Mouse (Mus musculus) liver, embryonic 13.5 days (tissue): Measurements from ENCODE around the gene Trp53tg5. TPM values are rescaled to one million over a fixed set of nuclear protein-coding genes. Genes with fewer than 3 reads are reported as not detected.

Source experiments
- ATAC-seq: fragments of 200-750 bp; cut with Nextera tagmentation; 2 replicates; pipeline ENCODE4 v1.8.0; 2017; ENCODE audit warnings: low read depth, mild to moderate bottlenecking, moderate number of reproducible peaks, moderate library complexity
- DNase-seq: peaks from one replicate; pipeline ENCODE4 v3.0.0; 2022
- H3K27ac ChIP-seq: fragments of 300-500 bp; sonication (generic); 2 replicates; pipeline ENCODE4 v1.5.1; 2015; ENCODE audit warnings: moderate library complexity, mild to moderate bottlenecking, inconsistent platforms
- H3K27me3 ChIP-seq: fragments of 300-500 bp; sonication (generic); 2 replicates; pipeline ENCODE4 v1.6.1; 2015; ENCODE audit warnings: mild to moderate bottlenecking, inconsistent platforms
- H3K36me3 ChIP-seq: fragments of 300-500 bp; sonication (generic); 2 replicates; pipeline ENCODE4 v1.6.1; 2015; ENCODE audit warnings: mild to moderate bottlenecking, inconsistent platforms
- H3K4me1 ChIP-seq: fragments of 300-500 bp; sonication (generic); replicated peaks from 2 replicates; pipeline ENCODE4 v1.6.1; 2015; ENCODE audit warnings: inconsistent platforms
- H3K4me2 ChIP-seq: fragments of 300-500 bp; sonication (generic); 2 replicates; pipeline ENCODE4 v1.6.1; 2015; ENCODE audit warnings: inconsistent platforms, mild to moderate bottlenecking, moderate library complexity
- H3K4me3 ChIP-seq: fragments of 300-500 bp; sonication (generic); replicated peaks from 2 replicates; pipeline ENCODE4 v1.5.1; 2015; ENCODE audit warnings: mild to moderate bottlenecking, inconsistent platforms
- H3K9ac ChIP-seq: fragments of 300-500 bp; sonication (generic); 2 replicates; pipeline ENCODE4 v1.6.1; 2015; ENCODE audit warnings: mild to moderate bottlenecking, inconsistent platforms
- H3K9me3 ChIP-seq: fragments of 300-500 bp; sonication (generic); replicated peaks from 2 replicates; pipeline ENCODE4 v1.6.1; 2016; ENCODE audit warnings: inconsistent platforms
- WGBS: fragments of 180-500 bp; shearing (Covaris S2); methylation state at CpG from one replicate; pipeline ENCODE4 v1.1.7; 2015; ENCODE audit not compliant: insufficient replicate concordance; 5-methylcytosine and 5-hydroxymethylcytosine counted together
- polyA plus RNA-seq: library from polyadenylated mRNA; unstranded; fragments of >200 nt; fragmentation: Nextera tagmentation; extraction: Ambion mirVana; gene quantifications from 2 replicates; pipeline ENCODE4 v1.2.1, GENCODE M21; 2015

The Trp53tg5 gene
- polyA plus RNA-seq, 1 experiment from 2014 or later = not detected

GRCm38 (mm10) chr2:164438257-164438656, 35.3 kb downstream of the Trp53tg5 start:
- Histone ChIP-seq H3K4me3 (no peak overlapping the region), H3K9me3 (no peaks in the 10 kb centered on the region), H3K27ac (no peak overlapping the region; the same call in 1 of the 2 replicates), H3K36me3 (no peaks in the 10 kb centered on the region), H3K4me1 (peaks cover 40% of the 10 kb centered on the region), H3K27me3 (peaks cover 45% of the 10 kb centered on the region), H3K4me2 (peak overlapping the region; percentile 45), H3K9ac (no peak overlapping the region)
- 35% methylated on average over 8 of the region's 8 CpGs for WGBS
- no peak for DNase-seq
- ATAC-seq = peak; percentile 36

GRCm38 (mm10) chr2:164437710-164438109, 35.8 kb downstream of the Trp53tg5 start:
- H3K27me3 ChIP-seq = peaks cover 40% of the 10 kb centered on the region
- no peak for ATAC-seq
- no peaks in the 10 kb centered on the region for H3K36me3 ChIP-seq
- no peak overlapping the region for H3K9ac ChIP-seq
- peak overlapping the region; percentile 45 for H3K4me2 ChIP-seq
- H3K4me1 ChIP-seq = peaks cover 40% of the 10 kb centered on the region
- H3K4me3 ChIP-seq = no peak overlapping the region; the same call in 1 of the 2 replicates
- no peak for DNase-seq
- H3K27ac ChIP-seq = peak overlapping the region; percentile 59
- 36% methylated on average over 6 of the region's 6 CpGs for WGBS
- H3K9me3 ChIP-seq = no peaks in the 10 kb centered on the region

GRCm38 (mm10) chr2:164436961-164437360, 36.6 kb downstream of the Trp53tg5 start:
- no peaks in the 10 kb centered on the region for H3K9me3 ChIP-seq
- peaks cover 40% of the 10 kb centered on the region for H3K4me1 ChIP-seq
- H3K27ac ChIP-seq = peak overlapping the region; percentile 59
- H3K4me3 ChIP-seq = no peak overlapping the region
- ATAC-seq = peak; percentile 15; the same call in 1 of the 2 replicates
- peak overlapping the region; percentile 45 for H3K4me2 ChIP-seq
- 25% methylated on average over 3 of the region's 3 CpGs for WGBS
- H3K36me3 ChIP-seq = no peaks in the 10 kb centered on the region
- peaks cover 32% of the 10 kb centered on the region for H3K27me3 ChIP-seq
- no peak overlapping the region for H3K9ac ChIP-seq
- no peak for DNase-seq

DNA sequence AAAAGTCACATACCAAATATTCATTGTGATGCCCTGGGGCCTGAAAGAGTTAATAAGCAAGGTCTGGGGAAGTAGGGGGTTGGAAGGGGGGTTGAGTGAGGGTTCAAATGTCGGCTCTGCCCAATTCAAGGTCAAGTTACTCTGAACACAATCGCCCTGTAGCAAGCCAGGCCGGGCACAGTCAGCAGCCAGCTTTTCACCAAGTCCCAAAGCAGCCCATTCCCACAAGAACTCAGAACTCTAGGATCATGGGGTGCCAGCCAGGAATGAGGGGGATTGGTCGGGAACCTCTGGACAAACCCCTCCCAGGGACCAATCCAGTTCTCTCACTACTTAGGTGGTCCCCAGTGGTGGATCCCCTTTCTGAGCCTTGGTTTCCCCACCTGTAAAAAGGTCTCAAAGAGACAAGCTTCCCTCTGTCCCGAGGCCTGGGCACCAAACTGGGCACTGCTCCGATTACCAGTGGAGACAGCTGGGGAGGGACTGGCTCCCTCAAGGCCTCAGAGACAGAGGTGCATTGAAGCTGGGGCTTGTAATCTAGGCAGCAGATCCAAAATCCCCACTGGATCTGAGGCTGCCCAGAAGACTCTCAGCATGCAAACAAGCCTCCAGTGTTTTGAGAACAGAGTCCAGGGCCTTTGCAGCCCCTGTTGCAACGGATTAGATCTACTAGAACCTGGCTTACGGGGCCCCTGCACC, 37.2 kb downstream of the Trp53tg5 start:
- Histone ChIP-seq H3K4me2 (peak overlapping the region; percentile 45), H3K36me3 (no peaks in the 10 kb centered on the region), H3K4me1 (peaks cover 43% of the 10 kb centered on the region), H3K4me3 (no peak overlapping the region), H3K27me3 (peaks cover 26% of the 10 kb centered on the region), H3K9ac (0 out of 2 replicates have a peak overlapping the region, but pooled peaks have one; percentile 0), H3K9me3 (no peaks in the 10 kb centered on the region), H3K27ac (peak overlapping the region; percentile 59)
- ATAC-seq (no peak), DNase-seq (no peak)
- WGBS = 22% methylated on average over 8 of the region's 8 CpGs

GRCm38 (mm10) chr2:164435216-164436090, 38.1 kb downstream of the Trp53tg5 start:
- H3K9ac ChIP-seq = no peak overlapping the region
- H3K4me1 ChIP-seq = peaks cover 42% of the 10 kb centered on the region
- H3K27ac ChIP-seq = no peak overlapping the region; the same call in 1 of the 2 replicates
- peak overlapping the region; percentile 6; the same call in 1 of the 2 replicates for H3K4me2 ChIP-seq
- no peak for ATAC-seq
- 9% methylated on average over 5 of the region's 5 CpGs for WGBS
- H3K27me3 ChIP-seq = peaks cover 25% of the 10 kb centered on the region
- no peak overlapping the region for H3K4me3 ChIP-seq
- no peaks in the 10 kb centered on the region for H3K36me3 ChIP-seq
- DNase-seq = no peak
- H3K9me3 ChIP-seq = no peaks in the 10 kb centered on the region

GRCm38 (mm10) chr2:164434681-164435080, 38.8 kb downstream of the Trp53tg5 start:
- H3K27ac ChIP-seq = 0 out of 2 replicates have a peak overlapping the region, but pooled peaks have one; percentile 4
- no peak overlapping the region for H3K4me3 ChIP-seq
- H3K36me3 ChIP-seq = no peaks in the 10 kb centered on the region
- H3K4me1 ChIP-seq = peaks cover 38% of the 10 kb centered on the region
- peaks cover 30% of the 10 kb centered on the region for H3K27me3 ChIP-seq
- peak overlapping the region; percentile 17; the same call in 1 of the 2 replicates for H3K4me2 ChIP-seq
- 51% methylated on average over 3 of the region's 3 CpGs for WGBS
- DNase-seq = no peak
- no peak overlapping the region for H3K9ac ChIP-seq
- H3K9me3 ChIP-seq = no peaks in the 10 kb centered on the region
- ATAC-seq = no peak

- H3K4me3 ChIP-seq = no peak overlapping the region
- no peak overlapping the region for H3K9ac ChIP-seq
- peak overlapping the region; percentile 44 for H3K4me2 ChIP-seq
- 54% methylated on average over 9 of the region's 9 CpGs for WGBS
- ATAC-seq (no peak), DNase-seq (no peak)
- H3K9me3 ChIP-seq = no peaks in the 10 kb centered on the region
- peak overlapping the region; percentile 77 for H3K27ac ChIP-seq
- peaks cover 31% of the 10 kb centered on the region for H3K4me1 ChIP-seq
- peaks cover 42% of the 10 kb centered on the region for H3K27me3 ChIP-seq
- no peaks in the 10 kb centered on the region; the same call in 1 of the 2 replicates for H3K36me3 ChIP-seq
These were observed 40.1 kb downstream of the Trp53tg5 start for GRCm38 (mm10) chr2:164433278-164433895.

- Histone ChIP-seq H3K36me3 (peaks cover 3% of the 10 kb centered on the region; the same call in 1 of the 2 replicates), H3K27ac (peak overlapping the region; percentile 77), H3K9ac (no peak overlapping the region), H3K4me1 (peaks cover 31% of the 10 kb centered on the region), H3K4me3 (no peak overlapping the region), H3K9me3 (no peaks in the 10 kb centered on the region), H3K4me2 (peak overlapping the region; percentile 44), H3K27me3 (peaks cover 44% of the 10 kb centered on the region)
- no peak for DNase-seq
- no peak for ATAC-seq
- 18% methylated on average over 22 of the region's 22 CpGs for whole genome bisulfite sequencing
These were observed 40.9 kb downstream of the Trp53tg5 start for GRCm38 (mm10) chr2:164432541-164433191.

- peaks cover 29% of the 10 kb centered on the region for H3K4me1 ChIP-seq
- no peak overlapping the region for H3K4me3 ChIP-seq
- 0 out of 2 replicates have a peak, but pooled peaks have one; percentile 41 for ATAC-seq
- H3K27me3 ChIP-seq = peaks cover 39% of the 10 kb centered on the region
- no peaks in the 10 kb centered on the region for H3K9me3 ChIP-seq
- H3K4me2 ChIP-seq = peak overlapping the region; percentile 44
- peak overlapping the region; percentile 77 for H3K27ac ChIP-seq
- no peak for DNase-seq
- H3K9ac ChIP-seq = no peak overlapping the region
- 56% methylated on average over 9 of the region's 9 CpGs for WGBS
- peaks cover 4% of the 10 kb centered on the region; the same call in 1 of the 2 replicates for H3K36me3 ChIP-seq
These were observed 41.7 kb downstream of the Trp53tg5 start for GRCm38 (mm10) chr2:164431676-164432465.

DNA sequence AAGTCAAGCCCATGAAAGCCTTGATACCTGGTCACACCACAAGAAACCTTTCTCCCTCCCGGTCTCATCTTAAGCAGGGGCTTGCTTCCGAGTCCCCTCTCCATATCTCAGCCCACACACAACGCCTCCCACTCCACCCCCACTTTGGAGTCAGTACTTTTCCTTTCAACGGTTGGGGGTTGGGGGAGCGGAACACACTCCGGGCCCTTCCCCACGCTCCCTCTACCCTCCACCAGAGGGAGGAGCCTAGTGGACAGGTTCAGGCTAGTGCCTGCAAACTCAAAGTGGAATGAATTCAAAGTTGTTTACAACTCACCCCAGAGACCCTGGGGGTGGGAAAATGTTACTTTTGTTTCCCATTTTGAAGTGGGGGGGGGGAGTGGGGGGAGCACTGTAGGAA, 42.8 kb downstream of the Trp53tg5 start:
- WGBS = 6% methylated on average over 7 of the region's 7 CpGs
- Histone ChIP-seq H3K27me3 (peaks cover 43% of the 10 kb centered on the region), H3K9ac (no peak overlapping the region), H3K4me1 (peaks cover 23% of the 10 kb centered on the region), H3K27ac (no peak overlapping the region), H3K36me3 (peaks cover 8% of the 10 kb centered on the region; the same call in 1 of the 2 replicates), H3K4me3 (no peak overlapping the region), H3K9me3 (no peaks in the 10 kb centered on the region), H3K4me2 (peak overlapping the region; percentile 26; the same call in 1 of the 2 replicates)
- DNase-seq (no peak), ATAC-seq (no peak)
